ENCODE assay signal across 8 mouse cellular contexts in genomic region chr15:79062376-79063159, GRCm38 (mm10). TPM values are rescaled to one million over a fixed set of nuclear protein-coding genes. Genes with fewer than 3 reads are reported as not detected.
A peak's percentile ranks its signal among the peaks of the same experiment; 100 is the strongest.
DNase-seq lines count a peak whose midpoint lies in the region; ATAC-seq and TF ChIP-seq lines count a peak whose summit lies in the region.

Gene Ankrd54, minus strand, starts transcription at chr15:79062893.

- H3K36me3 ChIP-seq in C2C12 (ENCODE audit: control insufficient read depth, insufficient read depth), result peaks cover 34% of the 10 kb centered on the region
- peaks cover 46% of the 10 kb centered on the region for H3K36me3 ChIP-seq in erythroblast, embryonic 14.5 days (ENCODE audit: control insufficient read depth)
- peaks cover 15% of the 10 kb centered on the region for H3K36me3 ChIP-seq in heart, embryonic 11.5 days (ENCODE audit: control insufficient read depth, insufficient read depth, low read length)
- H3K36me3 ChIP-seq in kidney, embryonic 16.5 days (ENCODE audit: insufficient read depth, low read length), result peaks cover 34% of the 10 kb centered on the region
- peaks cover 2% of the 10 kb centered on the region; the same call in 1 of the 2 replicates for H3K36me3 ChIP-seq in liver, adult 2 months (ENCODE audit: control insufficient read depth, insufficient read depth, low read length)
- peaks cover 28% of the 10 kb centered on the region for H3K36me3 ChIP-seq in myocyte (ENCODE audit: control insufficient read depth, insufficient read depth)
- H3K36me3 ChIP-seq in splenic B cell, adult 2 months (ENCODE audit: control insufficient read depth, insufficient read depth, low read length, poor library complexity, severe bottlenecking), result no peaks in the 10 kb centered on the region

- peak; percentile 75; the same call in 1 of the 2 replicates for TF ChIP-seq POLR2A in brain, embryonic 14.5 days (IDR thresholded peaks at IDR 0.05; ENCODE audit: borderline replicate concordance, extremely low read depth, insufficient read depth, insufficient read length, poor library complexity, severe bottlenecking)
- peak; percentile 78 for TF ChIP-seq POLR2A in liver, adult 2 months (IDR thresholded peaks at IDR 0.05; ENCODE audit: extremely low read depth, insufficient read depth, low read length)
- TF ChIP-seq POLR2A in myocyte (IDR thresholded peaks at IDR 0.05; ENCODE audit: insufficient read length, low read depth), result peak; percentile 98

- H3K79me3 ChIP-seq in C2C12 (ENCODE audit: low read depth), result peaks cover 8% of the 10 kb centered on the region

- H3K4me1 ChIP-seq in erythroblast, embryonic 14.5 days (ENCODE audit: control insufficient read depth), result peaks cover 82% of the 10 kb centered on the region
- H3K4me1 ChIP-seq in heart, embryonic 11.5 days (ENCODE audit: control insufficient read depth, insufficient read depth, low read length), result peaks cover 9% of the 10 kb centered on the region; the same call in 1 of the 2 replicates
- H3K4me1 ChIP-seq in kidney, embryonic 16.5 days (ENCODE audit: insufficient read depth, low read length), result peaks cover 16% of the 10 kb centered on the region
- H3K4me1 ChIP-seq in liver, adult 2 months (ENCODE audit: control insufficient read depth, insufficient read depth, low read length), result peaks cover 2% of the 10 kb centered on the region; the same call in 1 of the 2 replicates

- H3K4me2 ChIP-seq in heart, embryonic 11.5 days, result peak within 1 kb of the TSS; percentile 84
- H3K4me2 ChIP-seq in kidney, embryonic 16.5 days (replicated peaks; ENCODE audit: low read depth, low read length), result peak within 1 kb of the TSS; percentile 86
- peak within 1 kb of the TSS; percentile 90 for H3K4me2 ChIP-seq in myocyte (ENCODE audit: low read depth)

- H3K79me2 ChIP-seq in C2C12 (ENCODE audit: control insufficient read depth, insufficient read depth), result peaks cover 20% of the 10 kb centered on the region
- no peaks in the 10 kb centered on the region for H3K79me2 ChIP-seq in liver, adult 2 months (ENCODE audit: control insufficient read depth, insufficient read depth, low read length)
- peaks cover 9% of the 10 kb centered on the region for H3K79me2 ChIP-seq in myocyte (ENCODE audit: control insufficient read depth, insufficient read depth)

- H3K9ac ChIP-seq in heart, embryonic 11.5 days (ENCODE audit: low read depth, low read length), result peak within 1 kb of the TSS; percentile 82
- H3K9ac ChIP-seq in kidney, embryonic 16.5 days (replicated peaks; ENCODE audit: low read length), result peak within 1 kb of the TSS; percentile 91
- H3K9ac ChIP-seq in liver, adult 2 months (ENCODE audit: low read depth, low read length), result peak within 1 kb of the TSS; percentile 81

- H3K27ac ChIP-seq in heart, embryonic 11.5 days (ENCODE audit: low read depth, low read length), result peak within 1 kb of the TSS; percentile 69
- peak within 1 kb of the TSS; percentile 71 for H3K27ac ChIP-seq in kidney, embryonic 16.5 days (ENCODE audit: low read length)
- peak within 1 kb of the TSS; percentile 17 for H3K27ac ChIP-seq in liver, adult 2 months (replicated peaks; ENCODE audit: insufficient read depth, low read depth, low read length)

- no peak for TF ChIP-seq CTCF in C2C12 (IDR thresholded peaks at IDR 0.05; ENCODE audit: control insufficient read depth, insufficient read depth, insufficient read length)
- no peak for TF ChIP-seq CTCF in brain, embryonic 14.5 days (IDR thresholded peaks at IDR 0.05; ENCODE audit: borderline replicate concordance, extremely low read depth, insufficient read depth, insufficient read length)
- no peak for TF ChIP-seq CTCF in liver, adult 2 months (IDR thresholded peaks at IDR 0.05; ENCODE audit: low read depth, low read length)

- peak; percentile 100 for DNase-seq in brain, embryonic 14.5 days (ENCODE audit: low read depth)
- peak; percentile 100 for DNase-seq in liver, adult 2 months (ENCODE audit: extremely low read depth, low read depth, low spot score)
- DNase-seq in splenic B cell, adult 2 months (ENCODE audit: low read depth, low spot score), result peak; percentile 100

- ATAC-seq in heart, embryonic 11.5 days (replicated peaks; ENCODE audit: insufficient number of reproducible peaks, low FRiP score, low TSS enrichment), result peak; percentile 99
- ATAC-seq in kidney, embryonic 16.5 days (ENCODE audit: low FRiP score, low TSS enrichment), result peak; percentile 99

- WGBS in heart, embryonic 11.5 days (ENCODE audit: insufficient replicate concordance), result under 1% methylated on average over 80 of the region's 80 CpGs
- under 1% methylated on average over 79 of the region's 80 CpGs for WGBS in kidney, embryonic 16.5 days
- WGBS in liver, adult 2 months, result under 1% methylated on average over 80 of the region's 80 CpGs

- no peaks in the 10 kb centered on the region for H3K27me3 ChIP-seq in C2C12 (ENCODE audit: control insufficient read depth, insufficient read depth, insufficient read length)
- no peaks in the 10 kb centered on the region for H3K27me3 ChIP-seq in erythroblast, embryonic 14.5 days (ENCODE audit: control insufficient read depth)
- no peaks in the 10 kb centered on the region for H3K27me3 ChIP-seq in heart, embryonic 11.5 days (ENCODE audit: control insufficient read depth, insufficient read depth, low read length)
- no peaks in the 10 kb centered on the region for H3K27me3 ChIP-seq in kidney, embryonic 16.5 days (ENCODE audit: insufficient read depth, low read length)
- H3K27me3 ChIP-seq in liver, adult 2 months (ENCODE audit: control insufficient read depth, insufficient read depth, low read length), result no peaks in the 10 kb centered on the region
- H3K27me3 ChIP-seq in myocyte (ENCODE audit: control insufficient read depth, insufficient read depth, insufficient read length), result no peaks in the 10 kb centered on the region
- no peaks in the 10 kb centered on the region for H3K27me3 ChIP-seq in splenic B cell, adult 2 months (ENCODE audit: control insufficient read depth, insufficient read depth, low read length, poor library complexity, severe bottlenecking)

- H3K9me3 ChIP-seq in erythroblast, embryonic 14.5 days (ENCODE audit: control insufficient read depth, low read length), result peaks cover 15% of the 10 kb centered on the region
- H3K9me3 ChIP-seq in heart, embryonic 11.5 days (replicated peaks; ENCODE audit: control insufficient read depth, low read length), result no peaks in the 10 kb centered on the region
- H3K9me3 ChIP-seq in kidney, embryonic 16.5 days (ENCODE audit: low read length), result no peaks in the 10 kb centered on the region

- H3ac ChIP-seq in C2C12 (ENCODE audit: control insufficient read depth, insufficient read length, low read depth) (peak within 1 kb of the TSS; percentile 51), myocyte (ENCODE audit: control insufficient read depth, insufficient read length) (peak within 1 kb of the TSS; percentile 21)

- H3K4me3 ChIP-seq in C2C12 (ENCODE audit: insufficient read depth, poor library complexity, severe bottlenecking), result peak within 1 kb of the TSS; percentile 89
- H3K4me3 ChIP-seq in erythroblast, embryonic 14.5 days (replicated peaks), result peak within 1 kb of the TSS; percentile 79
- peak within 1 kb of the TSS; percentile 81 for H3K4me3 ChIP-seq in heart, embryonic 11.5 days (ENCODE audit: low read depth, low read length)
- H3K4me3 ChIP-seq in kidney, embryonic 16.5 days (ENCODE audit: low read length), result peak within 1 kb of the TSS; percentile 95
- H3K4me3 ChIP-seq in liver, adult 2 months (ENCODE audit: insufficient read depth, low read depth, low read length), result peak within 1 kb of the TSS; percentile 73
- H3K4me3 ChIP-seq in myocyte, result peak within 1 kb of the TSS; percentile 44

TF ChIP-seq in C2C12, 6 proteins besides CTCF, POLR2A, EP300 and RAD21:
- TF ChIP-seq MAX (IDR thresholded peaks at IDR 0.05) (peak; percentile 60), CEBPB (IDR thresholded peaks at IDR 0.05; ENCODE audit: low read depth) (no peak)

TF ChIP-seq in myocyte, 11 proteins besides CTCF, POLR2A, EP300 and RAD21:
- TF ChIP-seq POLR2AphosphoS2 (IDR thresholded peaks at IDR 0.05; ENCODE audit: insufficient read length, low read depth) (peak; percentile 96), MYOG (IDR thresholded peaks at IDR 0.05; ENCODE audit: control insufficient read depth in 1 of 3, insufficient read depth in 1 of 3, insufficient read length in 2 of 3, low read depth in 2 of 3) (peak in 1 of 3 experiments; percentile 25), MYOD1 (IDR thresholded peaks at IDR 0.05; ENCODE audit: control insufficient read depth in 1 of 3, insufficient read length in 2 of 3, low read depth in 2 of 3) (no peak), E2F4 (IDR thresholded peaks at IDR 0.05; ENCODE audit: insufficient read depth) (peak; percentile 67)

RNA-seq across cellular contexts. Expression of gene Ankrd54, which starts in this region (rescaled TPM):
- polyA plus RNA-seq in C2C12 (2012; fragmentation: generic; extraction: Trizol), result 45.6 TPM
- 60.9 and 85.5 TPM in 2 replicates for polyA plus RNA-seq in brain, embryonic 14.5 days (2012; rRNA removed)
- 13.6 and 25.2 TPM in 2 replicates for polyA plus RNA-seq in erythroblast, embryonic 14.5 days (2012)
- 28.2 and 28.7 TPM in 2 replicates for polyA plus RNA-seq in heart, embryonic 11.5 days (2014; fragmentation: Nextera tagmentation; extraction: Ambion mirVana)
- 51.7 and 52.5 TPM in 2 replicates for polyA plus RNA-seq in kidney, embryonic 16.5 days (2015; fragmentation: Nextera tagmentation; extraction: Ambion mirVana)
- total RNA-seq in liver, adult 2 months (2014; rRNA removed), result 5.1 and 6.4 TPM in 2 replicates
- 22.5 and 27.1 TPM in 2 replicates for polyA plus RNA-seq in liver, adult 2 months (2012; rRNA removed)
- polyA plus RNA-seq in myocyte (2012; fragmentation: generic; extraction: Trizol), result 36.1 TPM

Comparison
In these comparisons a context has a peak if more than half of its experiments do, and no peak if none do; other contexts are left out.
1. Peak in every context shown above with its lines: DNase-seq, ATAC-seq, H3K4me3 ChIP-seq and H3K27ac ChIP-seq.
2. H3K4me3 ChIP-seq: peak in every context shown above with its lines; median percentile 95 in kidney, embryonic 16.5 days; 89 in C2C12; 81 in heart, embryonic 11.5 days; 79 in erythroblast, embryonic 14.5 days; 73 in liver, adult 2 months; 44 in myocyte.
3. H3K27ac ChIP-seq: peak in every context shown above with its lines; median percentile 71 in kidney, embryonic 16.5 days; 69 in heart, embryonic 11.5 days; 17 in liver, adult 2 months.